Mouse (Mus musculus): ENCODE data around the gene Gm45808.

DNA sequence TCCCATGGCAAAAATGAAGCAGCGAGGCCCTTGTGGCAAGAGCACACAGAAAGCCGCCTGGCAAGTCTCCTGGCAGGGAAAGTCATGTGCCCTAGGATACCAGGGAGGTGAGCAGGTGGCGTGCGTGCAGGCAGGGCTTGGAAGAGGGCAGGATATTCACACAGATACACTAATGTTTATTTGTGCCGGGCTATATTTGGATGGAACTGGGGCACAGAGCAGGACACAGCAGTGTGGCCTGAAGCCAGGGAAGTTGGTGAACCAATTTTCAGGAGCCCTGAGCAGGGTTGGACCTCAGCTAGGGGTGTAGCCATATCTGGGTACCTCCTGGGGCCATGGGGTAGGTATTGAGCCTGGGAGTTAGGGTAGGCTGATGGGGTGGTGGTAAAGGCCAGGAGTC is 6.3 kb upstream of the Gm45808 start:
- no peak for TF ChIP-seq CTCF (IDR thresholded peaks at IDR 0.05; ENCODE audit: extremely low read depth, insufficient read length, insufficient replicate concordance, low read depth, low read length)
- no peak for TF ChIP-seq POLR2A (IDR thresholded peaks at IDR 0.05; ENCODE audit: low read depth, low read length)
